Mouse (Mus musculus): Measurements from ENCODE around the gene Thra. TPM values are rescaled to one million over a fixed set of nuclear protein-coding genes. Genes with fewer than 3 reads are reported as not detected.

Gene Thra
- total RNA-seq, 2 experiments from 2014 or later = 78.3 to 85.2 TPM

- peak; percentile 67 for DNase-seq (ENCODE audit: low spot score)
Measured at GRCm38 (mm10) chr11:98776843-98777590, 36.6 kb downstream of the Thra start.

- no peak for DNase-seq (ENCODE audit: low spot score)
Measured at GRCm38 (mm10) chr11:98777888-98778287, 37.5 kb downstream of the Thra start.

DNA sequence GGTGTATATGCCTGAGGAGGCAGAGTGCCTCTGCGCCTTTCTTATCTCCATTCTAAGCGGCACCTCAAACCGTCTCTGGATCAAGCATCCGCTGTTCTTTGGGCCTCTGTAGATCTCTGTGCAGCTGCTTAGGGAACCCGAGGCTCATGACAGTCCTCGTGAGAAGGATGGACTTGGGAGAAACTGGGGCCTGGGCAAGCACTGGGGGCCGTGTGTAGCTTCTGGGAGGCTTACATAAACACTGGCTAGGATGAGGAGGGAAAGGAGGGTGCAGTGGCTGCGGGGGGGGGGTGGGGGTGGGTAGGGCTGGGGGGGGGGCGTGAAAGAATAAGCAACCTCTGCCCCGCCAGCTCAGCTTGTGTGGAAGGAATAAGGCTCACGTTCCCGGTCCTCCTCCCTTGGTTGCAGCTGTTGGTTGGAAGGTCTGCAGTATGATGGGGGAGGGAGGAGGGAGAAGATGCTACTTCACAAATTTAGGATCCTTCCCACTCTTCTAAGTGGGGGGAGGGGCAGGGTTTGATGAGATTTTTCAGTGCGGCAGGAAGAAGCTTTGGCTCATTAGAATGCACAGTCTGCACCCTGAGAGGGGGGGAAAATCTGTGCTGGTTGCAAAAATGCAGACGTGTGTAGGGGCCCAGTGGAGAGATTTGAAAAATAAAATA lies 41.5 kb downstream of the Thra start:
- peak; percentile 79 for DNase-seq (ENCODE audit: low spot score)

DNA sequence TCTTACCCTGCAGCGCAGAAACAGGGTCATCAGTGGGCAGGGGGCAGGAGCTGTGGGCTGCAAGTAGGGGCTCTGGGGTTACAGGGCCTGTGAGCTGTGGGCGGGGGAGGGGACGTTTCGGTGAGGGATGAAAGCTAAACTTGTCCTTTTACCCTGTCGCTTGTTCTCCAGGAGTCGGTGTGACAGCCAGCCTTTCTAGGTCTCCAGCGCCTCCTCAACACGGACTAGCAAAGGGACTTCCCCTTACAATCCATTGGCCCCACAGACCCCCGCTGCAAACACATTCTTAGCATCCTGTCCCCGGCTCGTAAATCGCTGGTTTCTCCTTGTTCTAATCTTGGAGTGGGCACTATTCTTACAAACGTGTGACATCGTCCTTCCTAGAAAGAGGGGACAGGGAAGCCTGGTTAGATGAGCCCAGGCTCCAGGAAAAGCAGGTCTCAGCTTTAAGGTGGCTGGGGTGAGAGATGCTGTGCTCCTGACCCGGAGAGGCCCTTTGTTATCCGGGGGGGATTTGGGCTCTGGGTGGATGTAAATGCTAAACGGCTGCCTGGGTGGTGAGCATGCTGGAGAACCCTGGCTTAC lies 42.3 kb downstream of the Thra start:
- DNase-seq (ENCODE audit: low spot score) = no peak

DNA sequence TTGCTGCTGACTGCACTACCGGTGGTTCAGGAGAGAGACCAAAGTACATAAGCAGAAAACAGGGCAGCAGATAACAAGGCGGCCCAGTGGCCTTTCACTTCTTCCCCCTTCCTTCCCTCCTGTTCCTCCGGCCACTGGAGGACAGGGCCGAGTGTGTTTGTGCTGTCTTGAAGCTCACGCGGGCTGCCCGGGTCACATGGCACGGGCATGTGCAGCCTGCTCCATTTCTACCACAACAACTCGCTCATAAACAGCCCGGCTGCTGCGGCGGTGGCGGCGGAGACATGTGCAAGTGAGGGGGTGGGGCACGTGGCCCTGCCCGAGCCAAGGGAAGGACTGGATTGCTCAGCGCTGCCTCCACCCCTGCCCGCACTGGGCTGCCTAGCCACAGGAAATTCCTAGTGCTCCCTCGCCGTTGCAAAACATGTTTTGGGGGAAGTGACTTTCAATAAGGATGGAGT lies 42.8 kb downstream of the Thra start:
- DNase-seq (ENCODE audit: low spot score) = peak; percentile 98

DNA sequence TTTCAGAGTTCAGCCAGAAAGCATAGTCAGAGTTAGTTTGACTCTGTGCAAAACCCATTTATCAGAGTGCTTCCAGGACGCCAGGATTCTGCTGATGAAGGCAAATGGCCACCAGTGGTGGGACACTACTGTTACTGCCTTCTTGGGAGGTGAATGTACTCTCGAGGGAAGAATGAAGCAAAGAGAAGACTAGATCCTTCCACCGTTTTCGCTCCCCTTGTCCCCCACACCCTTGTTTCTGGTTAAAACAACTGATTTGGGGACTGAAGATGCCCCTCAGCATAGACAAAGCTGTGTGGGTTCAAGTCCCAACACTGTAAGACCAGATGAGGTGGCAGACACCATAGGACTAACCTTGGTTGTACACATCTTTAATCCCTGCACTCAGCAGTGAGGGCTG lies 43.7 kb downstream of the Thra start:
- DNase-seq (ENCODE audit: low spot score) = peak; percentile 14

DNA sequence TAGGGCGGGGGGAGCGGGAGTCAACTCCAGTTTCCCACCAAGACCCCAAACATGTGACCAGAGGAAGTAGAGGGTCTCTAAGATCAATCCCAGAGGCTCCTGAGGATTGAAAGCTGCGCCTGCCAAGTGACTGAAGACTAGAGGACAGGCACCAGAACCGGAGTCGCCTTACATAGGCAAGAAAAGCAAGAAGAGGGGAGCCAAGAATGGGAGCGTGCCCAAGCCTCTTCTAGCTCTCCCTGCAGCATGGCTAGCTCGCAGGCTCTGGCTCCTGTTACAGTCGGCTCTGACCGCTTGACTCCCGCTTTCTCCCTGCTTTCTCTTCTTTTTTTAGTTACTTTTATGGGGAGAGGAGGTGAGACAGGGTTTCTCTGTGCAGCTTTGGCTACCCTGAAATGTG lies 44.8 kb downstream of the Thra start:
- DNase-seq (ENCODE audit: low spot score) = peak; percentile 85

DNA sequence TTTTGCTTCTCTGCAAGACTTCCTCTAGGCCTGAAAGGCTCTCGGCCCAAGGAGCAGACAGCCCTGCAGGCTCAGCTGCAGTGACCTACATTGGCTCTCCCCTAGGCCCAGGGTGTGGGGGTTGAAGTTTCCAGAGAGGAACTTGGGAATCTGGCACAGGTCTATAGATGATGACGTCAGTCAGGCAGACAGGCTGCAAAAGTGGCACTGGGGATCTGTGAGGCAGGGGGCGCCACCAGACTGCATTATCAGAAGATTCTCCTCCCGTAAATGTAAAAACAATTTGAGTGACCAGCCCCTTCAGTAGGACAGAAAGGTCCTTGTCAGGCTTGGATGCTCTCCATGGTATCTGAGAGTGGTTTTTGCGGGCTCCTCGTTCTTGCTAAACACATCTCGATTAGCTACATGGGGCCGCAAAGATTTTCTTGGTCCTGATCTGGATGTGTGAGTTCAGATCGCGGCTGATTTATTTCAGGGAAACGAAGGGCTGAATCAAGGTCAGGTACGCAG lies 45.4 kb downstream of the Thra start:
- DNase-seq (ENCODE audit: low spot score) = peak; percentile 91

DNA sequence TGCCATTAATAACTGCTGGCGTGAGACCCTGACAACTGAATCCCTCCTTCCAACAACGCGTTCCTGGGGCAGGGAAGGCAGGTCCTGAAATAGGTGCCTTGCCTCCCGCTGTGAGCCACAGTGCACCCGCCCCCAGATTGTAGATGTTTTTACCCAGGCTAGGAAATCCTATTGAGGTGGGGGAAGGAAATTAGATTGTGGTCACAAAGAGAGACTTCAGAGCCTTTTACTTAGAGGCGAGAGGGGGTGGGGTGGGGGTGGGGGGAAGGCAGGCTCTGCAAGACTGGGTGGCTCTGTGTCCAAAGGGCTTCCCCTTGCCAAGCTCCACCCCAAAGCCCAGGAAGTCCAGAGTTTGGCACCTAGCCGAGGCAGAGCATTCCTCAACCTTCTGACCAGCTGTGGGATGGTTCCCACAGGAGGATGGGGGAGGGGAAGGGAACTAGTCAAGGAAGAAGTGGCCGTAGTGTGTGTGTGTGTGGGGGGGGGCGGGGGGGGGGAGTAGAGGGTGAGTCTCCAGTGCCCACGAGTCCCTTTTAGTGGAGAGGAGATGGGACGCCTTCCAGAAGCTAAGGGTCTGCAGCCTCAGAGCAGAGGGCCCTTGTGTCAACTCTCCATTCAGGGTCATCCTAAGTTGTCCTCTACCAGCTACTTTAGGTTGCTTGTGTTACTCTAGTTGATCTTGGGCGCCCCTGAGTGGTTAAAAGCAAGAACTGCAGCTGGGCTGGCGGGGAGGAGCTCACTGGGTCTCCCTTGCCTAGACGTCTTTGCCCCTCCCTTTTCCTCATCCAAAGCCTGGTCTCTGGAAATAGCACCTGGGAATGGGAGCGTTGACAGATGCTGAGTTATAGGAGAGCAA lies 46.1 kb downstream of the Thra start:
- DNase-seq (ENCODE audit: low spot score) = peak; percentile 100

DNA sequence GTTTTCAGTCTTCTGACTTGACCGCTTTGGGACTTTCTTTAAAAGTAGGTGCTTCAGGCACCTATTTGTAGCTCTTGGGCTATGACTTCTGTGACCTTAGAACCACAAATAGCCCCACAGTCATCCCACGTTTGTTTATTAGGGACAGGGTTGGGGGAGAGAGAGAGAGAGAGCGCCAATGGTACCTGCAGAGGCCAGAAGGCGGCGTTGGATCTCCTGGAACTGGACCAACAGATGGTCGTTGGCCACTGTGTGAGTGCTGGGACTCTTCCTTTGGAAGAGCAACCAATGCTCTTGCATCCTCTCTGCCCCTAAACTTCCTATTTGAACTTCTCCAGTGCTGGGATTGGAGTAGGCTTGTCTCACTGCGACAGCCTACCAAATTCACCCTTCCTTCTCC lies 46.8 kb downstream of the Thra start:
- no peak for DNase-seq (ENCODE audit: low spot score)

DNA sequence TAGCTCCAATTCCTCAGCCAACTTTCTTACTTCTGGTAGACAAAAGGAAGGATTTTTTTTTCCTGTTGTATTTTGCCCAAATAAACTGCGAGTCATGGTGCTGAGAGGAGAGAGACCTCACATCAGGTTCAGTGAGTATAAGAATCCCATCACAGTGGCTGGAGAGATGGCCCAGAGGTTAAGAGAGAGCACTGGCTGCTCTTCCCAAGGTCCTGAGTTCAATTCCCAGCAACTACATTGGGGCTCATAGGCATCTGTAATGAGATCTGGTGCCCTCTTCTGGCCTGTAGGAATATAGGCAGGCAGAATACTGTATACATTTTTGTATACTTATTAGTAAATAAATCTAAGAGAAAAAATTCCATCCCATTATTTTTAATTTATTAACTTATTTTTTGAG lies 47.3 kb downstream of the Thra start:
- DNase-seq (ENCODE audit: low spot score) = no peak

DNA sequence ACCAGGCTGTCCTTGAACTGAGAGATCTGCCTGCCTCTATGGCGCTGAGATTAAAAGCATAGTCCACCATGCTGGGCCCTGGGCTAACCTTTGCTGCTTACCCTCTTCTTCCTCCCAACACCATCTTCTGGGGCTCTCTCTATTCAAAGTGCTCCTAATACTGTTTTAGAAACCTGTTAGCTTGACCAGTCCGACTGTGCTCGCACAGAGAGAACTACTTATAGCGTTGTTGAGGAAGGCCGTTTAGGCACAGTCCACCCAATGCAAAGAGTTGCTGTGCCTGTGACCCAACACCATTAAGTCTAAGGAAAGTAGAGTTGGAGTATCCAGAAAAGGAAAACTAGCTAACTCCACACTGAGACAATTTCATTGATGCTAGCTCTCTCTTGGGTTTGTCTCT lies 47.7 kb downstream of the Thra start:
- no peak for DNase-seq (ENCODE audit: low spot score)

- DNase-seq (ENCODE audit: low spot score) = peak; percentile 94
Measured at GRCm38 (mm10) chr11:98788550-98789218, 48.2 kb downstream of the Thra start.

- DNase-seq (ENCODE audit: low spot score) = no peak
Measured at GRCm38 (mm10) chr11:98789219-98789807, 48.9 kb downstream of the Thra start.

- no peak for DNase-seq (ENCODE audit: low spot score)
Measured at GRCm38 (mm10) chr11:98789824-98790223, 49.4 kb downstream of the Thra start.

DNA sequence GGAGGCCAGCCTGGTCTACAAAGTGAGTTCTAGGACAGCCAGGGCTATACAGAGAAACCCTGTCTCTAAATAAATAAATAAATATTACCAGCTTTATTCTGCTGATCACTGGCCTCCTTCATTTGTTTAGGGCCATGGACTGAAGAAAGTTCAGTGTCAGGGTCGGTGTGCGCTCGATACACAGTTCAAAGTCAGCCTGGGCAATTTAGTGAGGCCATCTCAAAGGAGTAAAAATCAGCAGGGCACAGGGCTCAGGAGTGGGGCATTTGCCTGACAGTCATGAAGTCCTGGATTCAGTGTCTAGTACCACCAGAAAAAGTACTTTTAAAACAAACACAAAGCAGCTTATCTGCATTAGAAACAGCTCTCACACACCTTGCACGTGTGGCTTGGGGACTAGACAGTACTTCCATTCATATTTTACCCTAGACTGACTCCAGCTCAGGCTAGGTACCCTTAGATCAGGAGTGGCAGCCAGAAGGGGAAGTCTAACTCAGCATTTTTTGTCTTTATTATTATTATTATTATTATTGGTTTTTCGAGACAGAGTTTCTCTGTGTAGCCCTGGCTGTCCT lies 50.3 kb downstream of the Thra start:
- no peak for DNase-seq (ENCODE audit: low spot score)

DNA sequence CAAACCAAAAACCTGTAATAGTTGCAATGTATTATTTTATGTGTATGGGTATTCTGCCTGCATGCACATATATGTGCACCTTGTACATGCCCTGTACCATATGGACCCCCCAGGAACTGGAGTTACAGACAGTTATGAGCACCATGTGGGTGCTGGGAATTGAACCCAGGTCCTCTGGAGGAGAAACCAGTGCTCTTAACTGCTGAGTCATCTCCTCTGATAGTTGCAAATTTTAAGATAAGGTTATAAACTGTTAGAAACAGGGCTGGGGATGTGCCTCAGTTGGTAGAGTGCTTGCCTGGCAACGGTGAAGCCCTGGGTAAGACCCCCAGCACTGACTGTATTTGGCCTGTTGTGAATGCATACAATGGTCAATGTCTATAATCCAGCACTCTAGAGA lies 51.0 kb downstream of the Thra start:
- DNase-seq (ENCODE audit: low spot score) = no peak

DNA sequence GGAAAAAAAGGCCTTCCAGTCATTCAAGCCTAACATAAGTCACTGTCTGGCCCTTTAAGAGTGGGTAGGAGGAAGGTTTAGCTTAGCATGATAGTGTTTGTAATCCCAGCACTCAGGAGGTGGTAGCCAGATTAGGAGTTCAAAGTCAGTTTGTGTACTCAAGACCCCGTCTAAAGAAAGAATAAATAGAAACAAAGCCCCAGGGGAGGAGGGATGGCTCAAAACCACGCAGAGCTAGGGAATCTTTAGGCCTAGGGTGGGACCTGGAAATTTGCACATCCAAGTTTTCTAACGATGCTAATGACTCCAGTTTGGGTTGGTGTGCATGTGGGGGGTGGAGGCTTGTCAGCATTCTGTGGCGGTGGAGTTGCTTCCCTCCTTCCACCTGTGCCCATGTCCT lies 51.6 kb downstream of the Thra start:
- DNase-seq (ENCODE audit: low spot score) = no peak

- DNase-seq (ENCODE audit: low spot score) = peak; percentile 73
Measured at GRCm38 (mm10) chr11:98794469-98795014, 54.1 kb downstream of the Thra start.

Data from gastrocnemius, adult 18-20 months (tissue).